14 mouse cellular contexts compared by ENCODE assay signal in the genomic region with DNA sequence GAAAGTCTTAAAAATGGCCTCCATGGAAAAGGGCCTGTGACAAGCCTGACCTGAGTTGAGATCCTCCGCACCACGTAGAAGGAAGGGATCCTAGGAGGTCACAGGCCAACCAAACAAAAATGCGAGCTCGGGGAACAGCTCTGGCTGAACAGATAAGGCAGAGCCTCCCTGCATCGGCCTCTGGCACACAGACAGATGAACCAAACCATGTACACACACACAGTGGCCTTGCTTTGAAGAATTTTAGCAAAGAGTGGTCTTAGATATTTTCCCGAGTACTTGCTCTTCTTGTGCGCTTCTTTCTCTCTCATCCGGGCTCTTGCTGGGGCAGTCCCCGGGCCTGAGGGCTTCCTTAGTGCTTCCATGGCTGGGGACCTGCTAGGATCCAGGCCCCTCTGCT. TPM values are rescaled to one million over a fixed set of nuclear protein-coding genes. Genes with fewer than 3 reads are reported as not detected.
DNase-seq lines count a peak whose midpoint lies in the region; ATAC-seq and TF ChIP-seq lines count a peak whose summit lies in the region.
"Had no signal": no experiment of that assay in that cellular context is flagged by ENCODE, and none has a peak within 500 bp of the region (broad histone marks: within the 10 kb centered on the region; RNA-seq: fewer than 3 reads in every experiment).

No protein-coding gene starts in this region.

- no peak for TF ChIP-seq RAD21 in MEL (IDR thresholded peaks at IDR 0.05; ENCODE audit: low read depth, low read length)

- H3K27me3 ChIP-seq in MEL (ENCODE audit: control insufficient read depth in 1 of 2, insufficient read depth in 2 of 2, low read length in 2 of 2) = no peaks in the 10 kb centered on the region
- no peaks in the 10 kb centered on the region for H3K27me3 ChIP-seq in liver, postnatal 0 days (ENCODE audit: insufficient read depth, low read length)
- H3K27me3 ChIP-seq: lung, embryonic 15.5 days had no signal

- peaks cover 0 to 49% of the 10 kb centered on the region in 2 experiments; a peak in 3 of 4 replicates for H3K36me3 ChIP-seq in MEL (ENCODE audit: control insufficient read depth in 1 of 2, insufficient read depth in 2 of 2, low read length in 2 of 2)
- H3K36me3 ChIP-seq in liver, postnatal 0 days (replicated peaks; ENCODE audit: insufficient read depth, low read length) = peaks cover 41% of the 10 kb centered on the region

- TF ChIP-seq CTCF in MEL (IDR thresholded peaks at IDR 0.05 in 2 of 3, conservative IDR thresholded peaks at IDR 0.05 in 1 of 3; ENCODE audit: control insufficient read depth in 1 of 3, insufficient read depth in 1 of 3, low read depth in 2 of 3, low read length in 3 of 3, poor library complexity in 1 of 3, severe bottlenecking in 1 of 3) = no peak
- TF ChIP-seq CTCF in liver, postnatal 0 days (IDR thresholded peaks at IDR 0.05; ENCODE audit: low read depth) = no peak

- WGBS in liver, postnatal 0 days (ENCODE audit: insufficient replicate concordance) = 46% methylated on average over 9 of the region's 9 CpGs

- TF ChIP-seq POLR2A in MEL (IDR thresholded peaks at IDR 0.05; ENCODE audit: control insufficient read depth in 1 of 2, insufficient read depth in 1 of 2, low read depth in 1 of 2, low read length in 2 of 2, poor library complexity in 1 of 2) = no peak

- peak; percentile 77 for DNase-seq in heart, adult 11 months
- DNase-seq in heart, postnatal 4 days = no peak
- peak; percentile 78 for DNase-seq in MEL (ENCODE audit: low read depth, low spot score)
- peak; percentile 67 for DNase-seq in liver, postnatal 0 days
- no peak for DNase-seq in layer of hippocampus, postnatal 14 days (ENCODE audit: low spot score in 2 of 2)
- no peak for DNase-seq in cerebellum, adult 18-20 months
- no peak for DNase-seq in T-cell, adult 2 months (ENCODE audit: low spot score)
- DNase-seq: B cell, adult 2 months had no signal

- ATAC-seq in erythroblast, adult 5-6 weeks (replicated peaks; ENCODE audit: low FRiP score, poor library complexity, severe bottlenecking) = peak; percentile 52
- peak; percentile 37 for ATAC-seq in liver, postnatal 0 days

- peak; percentile 60 to 64; a peak in 2 of 4 replicates for TF ChIP-seq EP300 in MEL (IDR thresholded peaks at IDR 0.05; ENCODE audit: low read depth in 1 of 2, low read length in 2 of 2)
- TF ChIP-seq EP300 in liver, postnatal 0 days (IDR thresholded peaks at IDR 0.05; ENCODE audit: low read depth) = peak; percentile 91

- no peaks in the 10 kb centered on the region for H3K9me3 ChIP-seq in MEL (replicated peaks; ENCODE audit: insufficient read depth, low read length)
- no peaks in the 10 kb centered on the region for H3K9me3 ChIP-seq in liver, postnatal 0 days (ENCODE audit: low read length)
- H3K9me3 ChIP-seq: lung, embryonic 15.5 days; midbrain, embryonic 10.5 days had no signal

- H3K9ac ChIP-seq in MEL (ENCODE audit: control insufficient read depth, low read depth, low read length, poor library complexity, severe bottlenecking) = no peak overlapping the region
- H3K9ac ChIP-seq in liver, postnatal 0 days (replicated peaks) = peak overlapping the region; percentile 51
- H3K9ac ChIP-seq: hindbrain, embryonic 14.5 days; lung, embryonic 15.5 days had no signal

- no peak overlapping the region for H3K4me3 ChIP-seq in MEL (ENCODE audit: control insufficient read depth in 1 of 2, insufficient read depth in 1 of 2, low read depth in 2 of 2, low read length in 2 of 2)
- H3K4me3 ChIP-seq in liver, postnatal 0 days (ENCODE audit: low read depth, low read length) = peak overlapping the region; percentile 15; the same call in 1 of the 2 replicates
- H3K4me3 ChIP-seq: lung, embryonic 15.5 days; midbrain, embryonic 10.5 days had no signal

- H3K4me1 ChIP-seq in MEL (ENCODE audit: control insufficient read depth in 1 of 2, insufficient read depth in 2 of 2, low read length in 2 of 2) = peaks cover 35 to 49% of the 10 kb centered on the region in 2 experiments
- peaks cover 68% of the 10 kb centered on the region for H3K4me1 ChIP-seq in liver, postnatal 0 days (ENCODE audit: insufficient read depth)
- H3K4me1 ChIP-seq: midbrain, embryonic 10.5 days had no signal

- 0 out of 2 replicates have a peak overlapping the region, but pooled peaks have one; percentile 31 for H3K27ac ChIP-seq in MEL (ENCODE audit: control insufficient read depth, low read depth, low read length)
- H3K27ac ChIP-seq in liver, postnatal 0 days (ENCODE audit: low read depth) = peak overlapping the region; percentile 94
- H3K27ac ChIP-seq: hindbrain, embryonic 14.5 days; lung, embryonic 15.5 days; midbrain, embryonic 10.5 days had no signal

- peak overlapping the region; percentile 75 for H3K4me2 ChIP-seq in liver, postnatal 0 days (ENCODE audit: low read depth, low read length)
- H3K4me2 ChIP-seq: hindbrain, embryonic 14.5 days; lung, embryonic 15.5 days had no signal

- H3K79me2 ChIP-seq in MEL (ENCODE audit: control insufficient read depth, insufficient read depth, low read length, poor library complexity) = no peaks in the 10 kb centered on the region

TF ChIP-seq in MEL, 35 proteins besides CTCF, POLR2A, EP300 and RAD21:
- TF ChIP-seq SIN3A (IDR thresholded peaks at IDR 0.05; ENCODE audit: low read length) (0 out of 2 replicates have a peak, but pooled peaks have one; percentile 46), RCOR1 (IDR thresholded peaks at IDR 0.05; ENCODE audit: low read depth, low read length) (peak; percentile 44; the same call in 1 of the 2 replicates), ETS1 (IDR thresholded peaks at IDR 0.05; ENCODE audit: low read depth, low read length) (peak; percentile 50; the same call in 1 of the 2 replicates), TCF12 (IDR thresholded peaks at IDR 0.05; ENCODE audit: low read depth, low read length) (peak; percentile 71), ZC3H11A (IDR thresholded peaks at IDR 0.05; ENCODE audit: low read depth, low read length) (no peak), TAL1 (IDR thresholded peaks at IDR 0.05; ENCODE audit: low read length) (peak; percentile 76), JUND (IDR thresholded peaks at IDR 0.05; ENCODE audit: low read depth, low read length) (no peak), GATA1 (IDR thresholded peaks at IDR 0.05; ENCODE audit: low read depth, low read length) (peak; percentile 72), ELF1 (IDR thresholded peaks at IDR 0.05; ENCODE audit: low read depth, low read length) (no peak)

RNA-seq across cellular contexts. Expression of gene Ucp3, which starts 9.6 kb away (rescaled TPM):
- 10 to 100 TPM; 15.2 to 16.5 TPM for total RNA-seq in heart, postnatal 4 days (2021)
- 0.10 TPM in 1 of 2 replicates, not detected in the other for total RNA-seq in MEL (2012; rRNA removed)
- not detected for polyA plus RNA-seq in MEL (2012; ENCODE audit: insufficient read depth in 1 of 2, insufficient read length in 2 of 2, low read depth in 1 of 2, low replicate concordance in 2 of 2, missing spikeins in 1 of 2)
- 0.42 TPM in 1 of 2 replicates, not detected in the other for total RNA-seq in erythroblast, adult 5-6 weeks (2015; ENCODE audit: low replicate concordance)
- 0.56 TPM in 1 of 2 replicates, not detected in the other for total RNA-seq in erythroblast, adult 5-6 weeks (2017; ENCODE audit: low replicate concordance)
- polyA plus RNA-seq in liver, postnatal 0 days (2015; fragmentation: Nextera tagmentation; extraction: Ambion mirVana) = 0.08 and 0.21 TPM in 2 replicates
- total RNA-seq in layer of hippocampus, postnatal 14 days (2021) = 1 to 10 TPM; 1.3 to 1.6 TPM
- total RNA-seq: ES-E14 had no signal
- polyA plus RNA-seq: brain, embryonic 14.5 days; hindbrain, embryonic 14.5 days; midbrain, embryonic 10.5 days had no signal

RNA-seq across cellular contexts. Expression of gene Ucp2, which starts 29.9 kb away (rescaled TPM):
- 100 to 1,000 TPM; 338 to 355 TPM for total RNA-seq in heart, postnatal 4 days (2021)
- 139 and 156 TPM in 2 replicates for total RNA-seq in MEL (2012; rRNA removed)
- polyA plus RNA-seq in MEL (2012; ENCODE audit: insufficient read depth in 1 of 2, insufficient read length in 2 of 2, low read depth in 1 of 2, low replicate concordance in 2 of 2, missing spikeins in 1 of 2) = 100 to 1,000 TPM in 1 of 2 experiments, not detected in 1; 724 TPM
- 1,034 and 1,242 TPM in 2 replicates for total RNA-seq in erythroblast, adult 5-6 weeks (2015; ENCODE audit: low replicate concordance)
- 1,143 and 1,228 TPM in 2 replicates for total RNA-seq in erythroblast, adult 5-6 weeks (2017; ENCODE audit: low replicate concordance)
- 530 and 545 TPM in 2 replicates for polyA plus RNA-seq in liver, postnatal 0 days (2015; fragmentation: Nextera tagmentation; extraction: Ambion mirVana)
- total RNA-seq in layer of hippocampus, postnatal 14 days (2021) = 10 to 100 TPM; 75.7 to 85.9 TPM

RNA-seq across cellular contexts. Expression of gene Dnajb13, which starts 51.6 kb away (rescaled TPM):
- not detected for total RNA-seq in heart, postnatal 4 days (2021)
- total RNA-seq in MEL (2012; rRNA removed) = 2.0 and 2.2 TPM in 2 replicates
- 1 to 10 TPM in 1 of 2 experiments, not detected in 1; 3.6 TPM for polyA plus RNA-seq in MEL (2012; ENCODE audit: insufficient read depth in 1 of 2, insufficient read length in 2 of 2, low read depth in 1 of 2, low replicate concordance in 2 of 2, missing spikeins in 1 of 2)
- 1.5 TPM in 1 of 2 replicates, not detected in the other for total RNA-seq in erythroblast, adult 5-6 weeks (2015; ENCODE audit: low replicate concordance)
- total RNA-seq in erythroblast, adult 5-6 weeks (2017; ENCODE audit: low replicate concordance) = 2.6 and 9.2 TPM in 2 replicates
- polyA plus RNA-seq in liver, postnatal 0 days (2015; fragmentation: Nextera tagmentation; extraction: Ambion mirVana) = 1.0 and 1.8 TPM in 2 replicates
- total RNA-seq in layer of hippocampus, postnatal 14 days (2021) = 1 to 10 TPM in 1 of 2 experiments, under 1 TPM in 1; 0.62 to 1.0 TPM

Comparison
In these comparisons a context has a peak if more than half of its experiments do, and no peak if none do; other contexts are left out.
1. DNase-seq: peak in heart, adult 11 months (single experiment), MEL (single experiment) and liver, postnatal 0 days (single experiment); none in heart, postnatal 4 days (single experiment), layer of hippocampus, postnatal 14 days (0 of 2), cerebellum, adult 18-20 months (0 of 2) and T-cell, adult 2 months (single experiment).
2. RNA of gene Ucp3, which starts 9.6 kb away (total RNA-seq): 15.2 to 16.5 TPM in heart, postnatal 4 days; 1.3 to 1.6 TPM in layer of hippocampus, postnatal 14 days, 0.10 TPM in MEL and 0.42 to 0.56 TPM in erythroblast, adult 5-6 weeks; every median in the first group is over 4 times any median in the second.